Mouse (Mus musculus) midbrain, embryonic 10.5 days (tissue): ENCODE data around the gene Amotl1. TPM values are rescaled to one million over a fixed set of nuclear protein-coding genes. Genes with fewer than 3 reads are reported as not detected.

ENCODE experiments used
- DNase-seq: peaks from one replicate; pipeline ENCODE4 v3.0.0-alpha.2; 2017; ENCODE audit warnings: low spot score
- H3K27ac ChIP-seq: fragments of 300-500 bp; sonication (generic); replicated peaks from 2 replicates; pipeline ENCODE4 v1.5.1; 2016; ENCODE audit warnings: mild to moderate bottlenecking
- H3K27me3 ChIP-seq: fragments of 300-500 bp; sonication (generic); 2 replicates; pipeline ENCODE4 v1.6.1; 2016; ENCODE audit warnings: low read depth, mild to moderate bottlenecking; ENCODE audit not compliant: poor library complexity, severe bottlenecking
- H3K36me3 ChIP-seq: fragments of 300-500 bp; sonication (generic); 2 replicates; pipeline ENCODE4 v1.6.1; 2016; ENCODE audit warnings: mild to moderate bottlenecking, moderate library complexity
- H3K4me1 ChIP-seq: fragments of 300-500 bp; sonication (generic); 2 replicates; pipeline ENCODE4 v1.6.1; 2016
- H3K4me3 ChIP-seq: fragments of 300-500 bp; sonication (generic); 2 replicates; pipeline ENCODE4 v1.5.1; 2016; ENCODE audit warnings: mild to moderate bottlenecking, moderate library complexity
- H3K9me3 ChIP-seq: fragments of 300-500 bp; sonication (generic); replicated peaks from 2 replicates; pipeline ENCODE4 v1.6.1; 2016; ENCODE audit warnings: mild to moderate bottlenecking
- WGBS: fragments of 180-500 bp; shearing (Covaris S2); methylation state at CpG from one replicate; pipeline ENCODE4 v1.1.7; 2016; 5-methylcytosine and 5-hydroxymethylcytosine counted together
- polyA plus RNA-seq: library from polyadenylated mRNA; unstranded; fragments of >200 nt; fragmentation: Nextera tagmentation; extraction: Ambion mirVana; gene quantifications from 2 replicates; pipeline ENCODE4 v1.2.1, GENCODE M21; 2016

Gene Amotl1
- polyA plus RNA-seq, 1 experiment from 2014 or later = 14.7 TPM

GRCm38 (mm10) chr9:14634155-14634554 lies 10.7 kb downstream of the Amotl1 start:
- peak overlapping the region; percentile 41 for H3K4me3 ChIP-seq
- DNase-seq = peak; percentile 55
- H3K9me3 ChIP-seq = no peaks in the 10 kb centered on the region
- no peaks in the 10 kb centered on the region for H3K36me3 ChIP-seq
- H3K27me3 ChIP-seq = peaks cover 41% of the 10 kb centered on the region
- WGBS = 12% methylated on average over 15 of the region's 15 CpGs
- H3K4me1 ChIP-seq = peaks cover 53% of the 10 kb centered on the region
- H3K27ac ChIP-seq = no peak overlapping the region

DNA sequence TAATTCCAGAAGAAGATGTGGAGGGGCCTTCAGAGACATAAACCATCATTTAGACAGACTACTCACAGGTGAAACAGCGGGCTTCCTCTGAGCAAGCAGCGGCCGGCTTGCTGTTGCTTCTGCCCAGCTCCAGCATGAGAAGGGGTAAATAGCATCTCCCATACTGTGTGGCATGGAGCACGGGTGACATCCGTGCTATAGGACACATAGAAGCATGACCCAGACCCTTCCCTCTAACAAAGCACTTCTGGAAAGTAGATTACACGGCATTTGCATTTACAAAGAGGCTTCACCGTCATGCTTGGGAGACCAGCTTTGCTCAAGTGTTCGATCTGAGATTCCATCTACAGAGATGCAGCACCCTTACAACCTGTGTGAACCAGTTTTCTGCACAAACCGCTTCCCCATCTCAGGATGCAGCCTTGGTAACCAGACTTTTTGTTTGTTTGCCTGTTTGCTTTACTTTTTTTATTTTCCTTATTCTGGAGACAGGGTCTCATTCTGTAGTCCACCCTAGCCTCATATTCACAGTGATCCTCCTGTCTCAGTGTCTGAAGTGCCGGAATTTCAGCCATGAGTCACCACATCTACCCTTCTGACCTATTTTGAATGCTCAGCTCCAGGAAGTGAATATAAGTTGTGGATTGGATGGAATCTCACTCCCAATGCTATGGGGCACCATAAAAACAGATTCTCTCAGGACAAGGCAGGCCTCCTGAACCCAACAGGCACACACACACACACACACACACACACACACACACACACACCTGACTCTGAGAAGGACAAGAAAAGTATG lies 12.3 kb downstream of the Amotl1 start:
- DNase-seq = peak; percentile 47
- WGBS = 33% methylated on average over 10 of the region's 10 CpGs
- Histone ChIP-seq H3K4me1 (peaks cover 53% of the 10 kb centered on the region), H3K4me3 (peak overlapping the region; percentile 14), H3K36me3 (no peaks in the 10 kb centered on the region), H3K27me3 (peaks cover 41% of the 10 kb centered on the region), H3K27ac (peak overlapping the region; percentile 55; the same call in 1 of the 2 replicates), H3K9me3 (no peaks in the 10 kb centered on the region)

DNA sequence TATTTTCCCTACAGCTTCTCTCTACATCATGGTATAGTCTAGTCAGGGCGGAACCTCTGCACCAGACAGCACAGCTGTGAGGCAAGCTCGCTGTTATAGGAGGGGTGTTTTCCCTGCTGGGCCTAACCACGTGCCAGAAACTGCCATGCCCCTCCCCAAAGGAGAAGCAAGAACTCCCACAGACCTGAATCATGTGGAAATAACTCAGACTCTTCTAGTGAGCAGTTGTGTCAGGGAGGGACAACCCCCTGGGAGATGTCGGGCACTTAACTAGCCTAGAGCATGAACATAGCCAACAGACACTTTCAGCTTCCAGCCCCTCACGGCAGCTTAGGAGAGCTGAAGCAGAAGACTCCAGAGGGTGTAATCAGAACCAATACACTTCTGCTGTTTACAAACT lies 13.1 kb downstream of the Amotl1 start:
- H3K27me3 ChIP-seq = peaks cover 40% of the 10 kb centered on the region
- H3K27ac ChIP-seq = peak overlapping the region; percentile 55; the same call in 1 of the 2 replicates
- 27% methylated on average over 5 of the region's 5 CpGs for WGBS
- H3K4me3 ChIP-seq = 0 out of 2 replicates have a peak overlapping the region, but pooled peaks have one; percentile 14
- DNase-seq = no peak
- H3K4me1 ChIP-seq = peaks cover 53% of the 10 kb centered on the region
- H3K9me3 ChIP-seq = no peaks in the 10 kb centered on the region
- no peaks in the 10 kb centered on the region for H3K36me3 ChIP-seq

- no peaks in the 10 kb centered on the region for H3K36me3 ChIP-seq
- DNase-seq = no peak
- no peak overlapping the region for H3K4me3 ChIP-seq
- peaks cover 8% of the 10 kb centered on the region; the same call in 1 of the 2 replicates for H3K27me3 ChIP-seq
- no peak overlapping the region for H3K27ac ChIP-seq
- 90% methylated on average over 2 of the region's 2 CpGs for WGBS
- peaks cover 24% of the 10 kb centered on the region for H3K4me1 ChIP-seq
- no peaks in the 10 kb centered on the region for H3K9me3 ChIP-seq
These were observed 17.3 kb downstream of the Amotl1 start for GRCm38 (mm10) chr9:14627525-14627924.

GRCm38 (mm10) chr9:14625961-14626360 lies 18.9 kb downstream of the Amotl1 start:
- Histone ChIP-seq H3K27me3 (peaks cover 1% of the 10 kb centered on the region; the same call in 1 of the 2 replicates), H3K4me1 (peaks cover 9% of the 10 kb centered on the region), H3K4me3 (no peak overlapping the region), H3K36me3 (no peaks in the 10 kb centered on the region), H3K9me3 (no peaks in the 10 kb centered on the region), H3K27ac (no peak overlapping the region)
- DNase-seq = no peak
- WGBS = 91% methylated on average over 3 of the region's 3 CpGs

DNA sequence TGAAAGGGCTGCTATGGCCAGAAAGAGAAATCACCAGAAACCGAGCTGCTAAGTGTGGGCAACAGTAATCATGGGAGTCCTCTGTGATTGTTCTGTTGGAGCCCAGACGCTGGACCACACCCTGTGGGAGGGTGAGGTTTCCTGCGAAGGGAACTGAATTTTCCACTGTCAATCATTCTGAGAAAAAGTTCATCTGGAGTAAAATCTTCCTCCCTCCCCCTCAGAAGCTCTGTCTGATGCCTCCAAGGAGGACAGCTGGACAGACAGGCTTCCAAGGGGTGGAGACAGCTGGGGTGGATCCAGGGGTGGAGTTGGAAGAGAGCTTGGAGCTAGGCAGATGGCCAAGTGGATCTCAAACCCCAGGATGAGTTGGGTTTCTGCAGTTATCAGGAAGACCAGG lies 19.8 kb downstream of the Amotl1 start:
- WGBS = 61% methylated on average over 3 of the region's 3 CpGs
- Histone ChIP-seq H3K4me3 (no peak overlapping the region), H3K27ac (no peak overlapping the region), H3K9me3 (no peaks in the 10 kb centered on the region), H3K36me3 (no peaks in the 10 kb centered on the region), H3K27me3 (no peaks in the 10 kb centered on the region), H3K4me1 (peaks cover 7% of the 10 kb centered on the region; the same call in 1 of the 2 replicates)
- no peak for DNase-seq

DNA sequence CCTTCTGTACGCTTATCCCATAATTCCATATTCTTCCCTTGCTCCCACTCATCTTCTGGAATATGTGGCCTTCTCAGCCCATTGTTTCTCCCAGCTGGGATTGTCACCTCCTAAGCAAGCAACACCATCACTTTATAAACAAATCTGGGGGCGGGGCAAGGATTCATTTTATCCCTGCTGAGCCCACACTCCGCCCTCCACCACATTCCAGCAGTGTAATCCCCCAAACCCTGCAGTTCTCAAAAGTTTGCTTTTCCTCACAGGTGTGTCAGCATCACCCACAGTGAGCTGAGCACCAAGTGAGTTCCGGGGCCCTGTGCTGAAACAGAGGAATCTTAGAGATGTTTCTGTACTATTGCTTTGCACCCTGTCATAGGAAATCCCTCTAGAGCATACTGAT lies 20.9 kb downstream of the Amotl1 start:
- Histone ChIP-seq H3K27ac (no peak overlapping the region), H3K27me3 (no peaks in the 10 kb centered on the region), H3K4me3 (no peak overlapping the region), H3K4me1 (peaks cover 7% of the 10 kb centered on the region; the same call in 1 of the 2 replicates), H3K36me3 (no peaks in the 10 kb centered on the region), H3K9me3 (no peaks in the 10 kb centered on the region)
- DNase-seq = no peak
- WGBS = 59% methylated on average over 4 of the region's 4 CpGs

DNA sequence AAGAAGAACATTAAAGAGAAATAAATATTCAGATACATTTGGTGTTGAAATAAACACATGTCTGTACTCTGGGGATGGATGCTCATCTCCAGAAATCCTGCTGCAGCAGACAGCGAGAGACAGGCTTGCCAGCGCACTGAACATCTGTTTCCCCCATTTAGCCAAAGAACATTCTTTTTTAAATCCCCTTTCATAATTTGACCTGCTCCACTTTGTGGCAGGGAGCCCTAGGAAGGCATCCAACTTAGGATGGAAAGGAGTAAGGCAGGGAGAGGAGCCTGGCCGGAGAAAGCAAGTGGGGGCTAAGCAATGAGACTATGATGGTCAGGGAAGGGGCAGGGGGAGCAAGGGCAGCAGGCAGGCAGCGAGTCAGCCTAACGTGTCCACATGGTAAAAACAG lies 21.6 kb downstream of the Amotl1 start:
- Histone ChIP-seq H3K27ac (no peak overlapping the region), H3K4me1 (peaks cover 7% of the 10 kb centered on the region; the same call in 1 of the 2 replicates), H3K27me3 (no peaks in the 10 kb centered on the region), H3K36me3 (no peaks in the 10 kb centered on the region), H3K9me3 (no peaks in the 10 kb centered on the region), H3K4me3 (no peak overlapping the region)
- WGBS = 64% methylated on average over 5 of the region's 5 CpGs
- DNase-seq = no peak

- no peaks in the 10 kb centered on the region for H3K27me3 ChIP-seq
- no peaks in the 10 kb centered on the region for H3K36me3 ChIP-seq
- no peak for DNase-seq
- WGBS = 80% methylated on average over 3 of the region's 3 CpGs
- no peak overlapping the region for H3K4me3 ChIP-seq
- peaks cover 7% of the 10 kb centered on the region; the same call in 1 of the 2 replicates for H3K4me1 ChIP-seq
- H3K27ac ChIP-seq = no peak overlapping the region
- H3K9me3 ChIP-seq = no peaks in the 10 kb centered on the region
These were observed 22.0 kb downstream of the Amotl1 start for GRCm38 (mm10) chr9:14622848-14623247.

DNA sequence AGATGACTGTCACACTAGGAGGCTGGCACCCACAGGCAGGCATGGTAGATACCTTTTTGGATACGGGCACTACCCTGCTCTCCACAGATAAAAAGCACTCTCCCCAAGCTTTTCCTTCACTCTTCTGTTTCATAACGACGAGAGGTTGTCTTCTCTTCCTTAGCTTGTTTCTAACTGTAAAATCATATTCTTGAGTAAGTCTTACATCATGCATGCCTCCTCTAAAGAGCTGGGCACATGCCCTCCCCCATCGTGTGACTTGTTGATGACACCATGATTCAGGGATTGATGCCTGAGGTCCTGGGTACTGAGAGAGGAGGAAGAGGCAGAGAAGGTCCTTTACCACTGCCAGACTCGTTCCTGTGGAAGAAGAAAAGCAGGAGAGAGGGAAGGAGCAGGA lies 24.7 kb downstream of the Amotl1 start:
- DNase-seq = no peak
- Histone ChIP-seq H3K4me1 (peaks cover 16% of the 10 kb centered on the region), H3K9me3 (peaks cover 3% of the 10 kb centered on the region; the same call in 1 of the 2 replicates), H3K36me3 (no peaks in the 10 kb centered on the region), H3K27me3 (peaks cover 12% of the 10 kb centered on the region), H3K27ac (no peak overlapping the region), H3K4me3 (no peak overlapping the region)
- WGBS = 79% methylated on average over 5 of the region's 5 CpGs

GRCm38 (mm10) chr9:14614931-14615880 lies 29.6 kb downstream of the Amotl1 start:
- peak overlapping the region; percentile 95 for H3K27ac ChIP-seq
- peaks cover 44% of the 10 kb centered on the region for H3K4me1 ChIP-seq
- DNase-seq = peak; percentile 83
- H3K27me3 ChIP-seq = peaks cover 12% of the 10 kb centered on the region
- H3K4me3 ChIP-seq = peak overlapping the region; percentile 85
- H3K36me3 ChIP-seq = no peaks in the 10 kb centered on the region
- H3K9me3 ChIP-seq = peaks cover 3% of the 10 kb centered on the region; the same call in 1 of the 2 replicates
- 10% methylated on average over 32 of the region's 33 CpGs for WGBS

- peak overlapping the region; percentile 95 for H3K27ac ChIP-seq
- H3K4me3 ChIP-seq = peak overlapping the region; percentile 85
- H3K4me1 ChIP-seq = peaks cover 50% of the 10 kb centered on the region
- H3K9me3 ChIP-seq = peaks cover 3% of the 10 kb centered on the region; the same call in 1 of the 2 replicates
- no peaks in the 10 kb centered on the region for H3K36me3 ChIP-seq
- H3K27me3 ChIP-seq = peaks cover 12% of the 10 kb centered on the region
- WGBS = under 1% methylated on average over 50 of the region's 50 CpGs
- DNase-seq = peak; percentile 60
These were observed 30.5 kb downstream of the Amotl1 start for GRCm38 (mm10) chr9:14614205-14614930.
